Mouse (Mus musculus) neural tube, embryonic 12.5 days (tissue): Measurements from ENCODE around the gene Tfap2b. TPM values are rescaled to one million over a fixed set of nuclear protein-coding genes. Genes with fewer than 3 reads are reported as not detected.

Source experiments
- ATAC-seq: fragments of 200-750 bp; cut with Nextera tagmentation; 2 replicates; pipeline ENCODE4 v1.8.0; 2017; ENCODE audit warnings: low read depth, mild to moderate bottlenecking, moderate TSS enrichment, moderate library complexity; ENCODE audit not compliant: low FRiP score
- H3K27ac ChIP-seq: fragments of 300-500 bp; sonication (generic); 2 replicates; pipeline ENCODE4 v1.5.1; 2016
- H3K27me3 ChIP-seq: fragments of 300-500 bp; sonication (generic); replicated peaks from 2 replicates; pipeline ENCODE4 v1.6.1; 2016; ENCODE audit warnings: mild to moderate bottlenecking
- H3K36me3 ChIP-seq: fragments of 300-500 bp; sonication (generic); 2 replicates; pipeline ENCODE4 v1.6.1; 2016; ENCODE audit warnings: mild to moderate bottlenecking
- H3K4me1 ChIP-seq: fragments of 300-500 bp; sonication (generic); 2 replicates; pipeline ENCODE4 v1.6.1; 2016
- H3K4me2 ChIP-seq: fragments of 300-500 bp; sonication (generic); replicated peaks from 2 replicates; pipeline ENCODE4 v1.6.1; 2016; ENCODE audit warnings: mild to moderate bottlenecking
- H3K4me3 ChIP-seq: fragments of 300-500 bp; sonication (generic); 2 replicates; pipeline ENCODE4 v1.5.1; 2016
- H3K9ac ChIP-seq: fragments of 300-500 bp; sonication (generic); 2 replicates; pipeline ENCODE4 v1.6.1; 2016; ENCODE audit warnings: mild to moderate bottlenecking
- H3K9me3 ChIP-seq: fragments of 300-500 bp; sonication (generic); 2 replicates; pipeline ENCODE4 v1.6.1; 2016; ENCODE audit warnings: mild to moderate bottlenecking
- WGBS: fragments of 180-500 bp; shearing (Covaris S2); methylation state at CpG from one replicate; pipeline ENCODE4 v1.1.7; 2016; 5-methylcytosine and 5-hydroxymethylcytosine counted together
- polyA plus RNA-seq: library from polyadenylated mRNA; unstranded; fragments of >200 nt; fragmentation: Nextera tagmentation; extraction: Ambion mirVana; gene quantifications from 2 replicates; pipeline ENCODE4 v1.2.1, GENCODE M21; 2016

The Tfap2b gene
- polyA plus RNA-seq, 1 experiment from 2014 or later: 78.6 TPM

- Histone ChIP-seq H3K4me3 (peak overlapping the region; percentile 41), H3K27ac (no peak overlapping the region; the same call in 1 of the 2 replicates), H3K4me2 (peak overlapping the region; percentile 61), H3K9ac (peak overlapping the region; percentile 40), H3K36me3 (no peaks in the 10 kb centered on the region), H3K4me1 (no peaks in the 10 kb centered on the region), H3K27me3 (peaks cover 77% of the 10 kb centered on the region), H3K9me3 (no peaks in the 10 kb centered on the region)
- no peak for ATAC-seq
- WGBS: 0% methylated on average over 4 of the region's 4 CpGs
Observed at GRCm38 (mm10) chr1:19213171-19213570, 4.5 kb downstream of the Tfap2b start.

DNA sequence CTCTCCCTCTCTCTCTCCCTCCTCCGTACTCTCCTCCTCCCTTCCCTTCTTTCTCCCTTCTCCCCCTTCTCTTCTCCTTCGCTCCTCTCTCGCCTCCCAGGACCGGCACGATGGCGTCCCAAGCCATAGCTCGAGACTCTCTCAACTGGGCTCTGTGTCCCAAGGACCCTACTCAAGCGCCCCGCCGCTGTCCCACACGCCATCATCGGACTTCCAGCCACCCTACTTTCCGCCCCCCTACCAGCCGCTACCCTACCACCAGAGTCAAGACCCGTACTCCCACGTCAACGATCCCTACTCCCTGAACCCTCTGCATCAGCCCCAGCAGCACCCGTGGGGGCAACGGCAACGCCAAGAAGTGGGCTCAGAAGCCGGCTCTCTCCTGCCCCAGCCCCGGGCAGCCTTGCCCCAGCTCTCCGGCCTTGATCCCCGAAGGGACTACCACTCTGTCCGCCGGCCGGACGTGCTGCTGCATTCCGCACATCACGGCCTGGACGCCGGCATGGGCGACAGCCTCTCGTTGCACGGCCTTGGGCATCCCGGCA, 5.2 kb downstream of the Tfap2b start:
- peak overlapping the region; percentile 61 for H3K4me2 ChIP-seq
- H3K9ac ChIP-seq: peak overlapping the region; percentile 68
- peak overlapping the region; percentile 64 for H3K27ac ChIP-seq
- peaks cover 78% of the 10 kb centered on the region for H3K27me3 ChIP-seq
- under 1% methylated on average over 36 of the region's 36 CpGs for WGBS
- no peaks in the 10 kb centered on the region; the same call in 1 of the 2 replicates for H3K4me1 ChIP-seq
- peak overlapping the region; percentile 41 for H3K4me3 ChIP-seq
- no peak for ATAC-seq
- H3K36me3 ChIP-seq: no peaks in the 10 kb centered on the region
- no peaks in the 10 kb centered on the region for H3K9me3 ChIP-seq

DNA sequence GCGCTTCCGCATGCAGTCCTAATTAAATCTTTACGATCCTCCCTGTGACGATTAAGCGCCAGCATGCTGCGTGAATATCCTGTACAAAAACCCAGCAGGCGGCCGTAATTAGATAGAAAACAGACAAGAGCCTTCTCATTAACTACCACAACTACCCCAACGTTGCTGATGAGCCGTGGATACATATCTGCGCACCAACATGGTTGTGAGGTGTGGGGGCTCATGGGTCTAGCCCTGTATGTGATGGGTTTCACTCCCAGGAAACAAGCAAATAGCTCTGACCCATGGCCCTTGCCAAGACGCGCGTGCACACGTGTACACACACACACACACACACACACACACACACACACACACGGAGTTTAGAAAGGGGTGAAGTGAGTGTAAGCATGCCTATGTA, 8.7 kb downstream of the Tfap2b start:
- Histone ChIP-seq H3K4me1 (peaks cover 3% of the 10 kb centered on the region; the same call in 1 of the 2 replicates), H3K9ac (0 out of 2 replicates have a peak overlapping the region, but pooled peaks have one; percentile 2), H3K27ac (no peak overlapping the region), H3K9me3 (no peaks in the 10 kb centered on the region), H3K27me3 (peaks cover 92% of the 10 kb centered on the region), H3K36me3 (no peaks in the 10 kb centered on the region), H3K4me3 (peak overlapping the region; percentile 13; the same call in 1 of the 2 replicates), H3K4me2 (peak overlapping the region; percentile 61)
- 2% methylated on average over 16 of the region's 16 CpGs for WGBS
- peak; percentile 51 for ATAC-seq

DNA sequence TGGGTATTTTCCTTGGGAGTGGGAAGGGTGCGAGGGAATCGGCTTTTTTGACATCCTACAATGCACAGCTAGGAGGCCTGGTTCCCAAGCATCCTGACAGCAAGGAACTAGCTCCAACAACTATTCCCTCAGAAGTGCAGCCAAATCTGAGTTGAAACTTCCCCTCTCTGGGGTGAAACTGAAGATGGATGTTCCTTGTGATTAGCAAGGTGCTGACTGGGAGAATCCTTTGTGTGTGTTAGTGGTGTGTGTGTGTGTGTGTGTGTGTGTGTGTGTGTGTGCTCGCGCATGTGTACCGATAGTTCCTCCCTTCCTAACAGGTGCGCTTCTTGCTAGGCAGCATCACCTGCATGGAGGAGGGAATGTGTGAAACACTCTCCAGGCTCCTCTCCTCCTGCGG, 9.5 kb downstream of the Tfap2b start:
- Histone ChIP-seq H3K36me3 (no peaks in the 10 kb centered on the region), H3K9ac (no peak overlapping the region), H3K4me1 (peaks cover 3% of the 10 kb centered on the region; the same call in 1 of the 2 replicates), H3K27ac (no peak overlapping the region), H3K9me3 (no peaks in the 10 kb centered on the region), H3K4me2 (peak overlapping the region; percentile 61), H3K4me3 (no peak overlapping the region), H3K27me3 (peaks cover 92% of the 10 kb centered on the region)
- 2% methylated on average over 7 of the region's 7 CpGs for WGBS
- no peak for ATAC-seq

DNA sequence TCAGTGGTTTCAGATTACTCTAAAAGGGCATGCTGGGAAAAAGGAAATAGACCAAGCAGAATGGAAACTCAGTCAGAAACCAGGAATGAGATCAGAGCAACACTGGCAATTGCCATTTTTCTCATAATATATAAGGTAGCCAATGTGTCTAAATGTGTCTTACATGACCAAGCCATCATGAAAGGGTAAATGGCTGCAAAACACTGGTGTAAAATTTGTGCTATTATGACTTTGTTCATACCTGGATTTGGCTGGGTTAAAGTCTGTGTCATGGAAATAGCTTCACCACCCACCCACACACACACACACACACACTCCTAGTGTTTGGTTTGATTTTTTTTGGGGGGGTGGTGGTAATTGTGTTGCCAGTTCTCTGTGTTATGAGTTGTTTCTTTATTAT, 10.7 kb downstream of the Tfap2b start:
- peaks cover 3% of the 10 kb centered on the region; the same call in 1 of the 2 replicates for H3K4me1 ChIP-seq
- H3K27me3 ChIP-seq: peaks cover 92% of the 10 kb centered on the region
- no peak overlapping the region for H3K4me3 ChIP-seq
- H3K9me3 ChIP-seq: no peaks in the 10 kb centered on the region
- no peaks in the 10 kb centered on the region for H3K36me3 ChIP-seq
- H3K27ac ChIP-seq: no peak overlapping the region
- no peak for ATAC-seq
- H3K9ac ChIP-seq: no peak overlapping the region
- H3K4me2 ChIP-seq: no peak overlapping the region

DNA sequence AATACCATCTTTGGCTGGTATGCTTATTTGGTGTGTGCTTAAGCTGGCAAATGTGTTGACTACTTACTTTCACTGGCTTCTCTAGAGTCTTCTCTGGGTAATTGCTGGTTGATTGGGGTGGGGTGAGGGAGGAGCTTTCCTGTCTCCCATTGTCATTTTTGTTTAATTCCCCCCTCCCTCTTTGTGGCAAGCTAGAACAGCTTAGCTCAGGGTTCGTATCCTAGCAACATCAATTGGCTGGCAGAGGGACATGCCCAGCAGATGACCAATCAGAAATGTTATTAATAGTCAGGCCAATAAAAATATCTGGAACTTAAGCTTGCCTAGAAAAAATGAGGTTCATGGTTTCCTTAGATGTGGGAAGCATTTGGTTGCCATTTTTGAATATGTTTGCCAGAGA, 11.8 kb downstream of the Tfap2b start:
- Histone ChIP-seq H3K4me3 (no peak overlapping the region), H3K4me1 (peaks cover 3% of the 10 kb centered on the region; the same call in 1 of the 2 replicates), H3K36me3 (no peaks in the 10 kb centered on the region), H3K9ac (no peak overlapping the region), H3K27me3 (peaks cover 92% of the 10 kb centered on the region), H3K9me3 (no peaks in the 10 kb centered on the region), H3K27ac (no peak overlapping the region), H3K4me2 (no peak overlapping the region; the same call in 1 of the 2 replicates)
- 4% methylated on average over 1 of the region's 1 CpGs for WGBS
- no peak for ATAC-seq

DNA sequence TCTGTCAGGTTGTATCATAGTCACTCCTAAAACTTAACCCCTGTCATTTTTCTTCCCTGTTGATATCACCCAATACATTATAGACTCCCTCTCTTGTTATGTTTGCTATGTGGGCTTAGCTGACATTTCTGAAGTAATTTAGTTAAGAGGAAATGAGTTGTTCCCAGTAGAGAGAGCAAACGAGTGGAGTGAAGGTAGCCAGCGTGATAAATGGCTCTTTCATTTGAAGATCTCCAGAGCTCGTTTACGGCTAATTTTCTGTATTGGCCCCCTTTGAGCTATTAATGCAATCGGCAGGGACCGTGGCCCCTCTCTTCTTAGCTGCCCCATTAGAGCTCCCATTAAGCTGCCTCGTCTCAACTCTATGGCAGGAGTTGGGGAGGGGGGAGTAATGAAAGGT, 12.9 kb downstream of the Tfap2b start:
- no peak overlapping the region for H3K9ac ChIP-seq
- no peaks in the 10 kb centered on the region for H3K9me3 ChIP-seq
- no peaks in the 10 kb centered on the region; the same call in 1 of the 2 replicates for H3K36me3 ChIP-seq
- H3K27me3 ChIP-seq: peaks cover 92% of the 10 kb centered on the region
- H3K4me3 ChIP-seq: no peak overlapping the region
- H3K4me2 ChIP-seq: no peak overlapping the region
- peaks cover 3% of the 10 kb centered on the region; the same call in 1 of the 2 replicates for H3K4me1 ChIP-seq
- no peak for ATAC-seq
- no peak overlapping the region for H3K27ac ChIP-seq
- WGBS: under 1% methylated on average over 7 of the region's 7 CpGs

DNA sequence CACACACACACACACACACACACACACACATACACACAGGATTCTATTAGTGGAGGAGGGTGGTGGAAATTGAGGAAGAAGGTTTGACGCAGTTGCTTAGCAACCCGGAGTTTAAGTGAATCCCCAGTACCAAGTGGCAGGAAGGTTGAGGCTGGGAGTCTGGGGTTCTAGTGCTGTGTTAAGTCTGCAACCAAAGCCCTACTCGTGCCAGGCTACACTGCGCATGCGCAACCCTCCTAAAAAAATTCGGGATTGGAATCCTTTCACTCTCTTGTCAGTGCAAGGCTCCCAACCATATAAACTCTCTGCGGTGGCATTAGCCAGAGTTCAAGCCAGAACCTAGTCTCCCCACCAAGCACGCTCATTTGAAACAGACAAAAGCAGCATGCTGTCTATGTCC, 18.0 kb downstream of the Tfap2b start:
- H3K9me3 ChIP-seq: no peaks in the 10 kb centered on the region
- peaks cover 93% of the 10 kb centered on the region for H3K27me3 ChIP-seq
- H3K9ac ChIP-seq: no peak overlapping the region
- peak; percentile 55; the same call in 1 of the 2 replicates for ATAC-seq
- WGBS: 3% methylated on average over 8 of the region's 8 CpGs
- no peak overlapping the region for H3K4me2 ChIP-seq
- H3K4me3 ChIP-seq: no peak overlapping the region
- H3K27ac ChIP-seq: no peak overlapping the region
- no peaks in the 10 kb centered on the region; the same call in 1 of the 2 replicates for H3K36me3 ChIP-seq
- H3K4me1 ChIP-seq: no peaks in the 10 kb centered on the region

GRCm38 (mm10) chr1:19230926-19231573, 22.3 kb downstream of the Tfap2b start:
- Histone ChIP-seq H3K4me1 (no peaks in the 10 kb centered on the region; the same call in 1 of the 2 replicates), H3K27ac (no peak overlapping the region), H3K27me3 (peaks cover 78% of the 10 kb centered on the region), H3K4me3 (no peak overlapping the region), H3K9ac (no peak overlapping the region), H3K9me3 (no peaks in the 10 kb centered on the region), H3K4me2 (no peak overlapping the region), H3K36me3 (no peaks in the 10 kb centered on the region; the same call in 1 of the 2 replicates)
- no peak for ATAC-seq
- 5% methylated on average over 16 of the region's 16 CpGs for WGBS

GRCm38 (mm10) chr1:19231574-19232080, 22.9 kb downstream of the Tfap2b start:
- H3K27ac ChIP-seq: no peak overlapping the region
- no peaks in the 10 kb centered on the region for H3K9me3 ChIP-seq
- H3K4me3 ChIP-seq: no peak overlapping the region
- peaks cover 78% of the 10 kb centered on the region for H3K27me3 ChIP-seq
- no peak overlapping the region for H3K4me2 ChIP-seq
- no peak for ATAC-seq
- H3K4me1 ChIP-seq: no peaks in the 10 kb centered on the region; the same call in 1 of the 2 replicates
- no peaks in the 10 kb centered on the region; the same call in 1 of the 2 replicates for H3K36me3 ChIP-seq
- no peak overlapping the region for H3K9ac ChIP-seq
- WGBS: 2% methylated on average over 16 of the region's 16 CpGs

GRCm38 (mm10) chr1:19232743-19233142, 24.0 kb downstream of the Tfap2b start:
- 4% methylated on average over 1 of the region's 1 CpGs for WGBS
- ATAC-seq: no peak

GRCm38 (mm10) chr1:19233857-19234256, 25.1 kb downstream of the Tfap2b start:
- Histone ChIP-seq H3K4me3 (no peak overlapping the region), H3K36me3 (no peaks in the 10 kb centered on the region), H3K27me3 (peaks cover 74% of the 10 kb centered on the region), H3K4me1 (no peaks in the 10 kb centered on the region; the same call in 1 of the 2 replicates), H3K27ac (no peak overlapping the region), H3K9me3 (no peaks in the 10 kb centered on the region), H3K9ac (no peak overlapping the region), H3K4me2 (no peak overlapping the region)
- peak; percentile 46; the same call in 1 of the 2 replicates for ATAC-seq
- WGBS: 2% methylated on average over 19 of the region's 19 CpGs

More at GRCm38 (mm10) chr1:19232743-19233142, 24.0 kb downstream of the Tfap2b start:
- H3K4me3 ChIP-seq: no peak overlapping the region
- no peak overlapping the region for H3K4me2 ChIP-seq
- no peak overlapping the region for H3K27ac ChIP-seq
- H3K9ac ChIP-seq: no peak overlapping the region
- no peaks in the 10 kb centered on the region for H3K9me3 ChIP-seq
- H3K27me3 ChIP-seq: peaks cover 78% of the 10 kb centered on the region
- no peaks in the 10 kb centered on the region; the same call in 1 of the 2 replicates for H3K4me1 ChIP-seq
- H3K36me3 ChIP-seq: no peaks in the 10 kb centered on the region
